Mouse (Mus musculus): ENCODE data around the gene Sfmbt1. TPM values are rescaled to one million over a fixed set of nuclear protein-coding genes. Genes with fewer than 3 reads are reported as not detected.

Gene Sfmbt1
- polyA plus RNA-seq, 1 experiment from 2014 or later: 12.5 TPM

GRCm38 (mm10) chr14:30695609-30696008 is 19.0 kb upstream of the Sfmbt1 start:
- Histone ChIP-seq H3K36me3 (replicated peaks) (no peaks in the 10 kb centered on the region), H3K9me3 (replicated peaks) (no peaks in the 10 kb centered on the region), H3K9ac (no peak overlapping the region), H3K4me1 (replicated peaks) (0 out of 2 replicates have a peak, but pooled peaks cover 12% of the 10 kb centered on the region), H3K27ac (replicated peaks) (no peak overlapping the region), H3K27me3 (no peaks in the 10 kb centered on the region), H3K4me2 (no peak overlapping the region), H3K4me3 (replicated peaks) (no peak overlapping the region)
- WGBS (ENCODE audit: insufficient replicate concordance): 52% methylated on average over 4 of the region's 4 CpGs
- ATAC-seq (ENCODE audit: insufficient read depth): no peak

GRCm38 (mm10) chr14:30697407-30698052 is 17.1 kb upstream of the Sfmbt1 start:
- Histone ChIP-seq H3K4me2 (no peak overlapping the region), H3K27ac (replicated peaks) (no peak overlapping the region), H3K27me3 (no peaks in the 10 kb centered on the region), H3K9ac (no peak overlapping the region), H3K4me3 (replicated peaks) (no peak overlapping the region), H3K36me3 (replicated peaks) (no peaks in the 10 kb centered on the region), H3K9me3 (replicated peaks) (no peaks in the 10 kb centered on the region), H3K4me1 (replicated peaks) (0 out of 2 replicates have a peak, but pooled peaks cover 8% of the 10 kb centered on the region)
- no peak for ATAC-seq (ENCODE audit: insufficient read depth)
- WGBS (ENCODE audit: insufficient replicate concordance): 77% methylated on average over 15 of the region's 15 CpGs

- Histone ChIP-seq H3K4me2 (no peak overlapping the region), H3K4me1 (replicated peaks) (peaks cover 16% of the 10 kb centered on the region), H3K27me3 (no peaks in the 10 kb centered on the region), H3K27ac (replicated peaks) (no peak overlapping the region), H3K9me3 (replicated peaks) (no peaks in the 10 kb centered on the region), H3K4me3 (replicated peaks) (no peak overlapping the region), H3K36me3 (replicated peaks) (no peaks in the 10 kb centered on the region), H3K9ac (no peak overlapping the region)
- ATAC-seq (ENCODE audit: insufficient read depth): no peak
- WGBS (ENCODE audit: insufficient replicate concordance): 32% methylated on average over 8 of the region's 8 CpGs
Observed at GRCm38 (mm10) chr14:30699656-30700055, 15.0 kb upstream of the Sfmbt1 start.

- ATAC-seq (ENCODE audit: insufficient read depth): no peak
- Histone ChIP-seq H3K4me1 (replicated peaks) (peaks cover 20% of the 10 kb centered on the region), H3K9ac (no peak overlapping the region), H3K36me3 (replicated peaks) (no peaks in the 10 kb centered on the region), H3K4me2 (no peak overlapping the region), H3K27me3 (no peaks in the 10 kb centered on the region), H3K4me3 (replicated peaks) (no peak overlapping the region), H3K9me3 (replicated peaks) (no peaks in the 10 kb centered on the region), H3K27ac (replicated peaks) (peak overlapping the region; percentile 29; the same call in 1 of the 2 replicates)
- WGBS (ENCODE audit: insufficient replicate concordance): 48% methylated on average over 5 of the region's 5 CpGs
Observed at GRCm38 (mm10) chr14:30702512-30702911, 12.1 kb upstream of the Sfmbt1 start.

- peaks cover 20% of the 10 kb centered on the region for H3K4me1 ChIP-seq (replicated peaks)
- H3K4me3 ChIP-seq (replicated peaks): no peak overlapping the region
- no peak for ATAC-seq (ENCODE audit: insufficient read depth)
- no peaks in the 10 kb centered on the region for H3K9me3 ChIP-seq (replicated peaks)
- no peaks in the 10 kb centered on the region for H3K27me3 ChIP-seq
- H3K27ac ChIP-seq (replicated peaks): peak overlapping the region; percentile 41; the same call in 1 of the 2 replicates
- H3K4me2 ChIP-seq: no peak overlapping the region
- no peaks in the 10 kb centered on the region for H3K36me3 ChIP-seq (replicated peaks)
- 57% methylated on average over 5 of the region's 5 CpGs for WGBS (ENCODE audit: insufficient replicate concordance)
- no peak overlapping the region for H3K9ac ChIP-seq
Observed at GRCm38 (mm10) chr14:30703079-30703478, 11.6 kb upstream of the Sfmbt1 start.

GRCm38 (mm10) chr14:30704098-30704855 is 10.4 kb upstream of the Sfmbt1 start:
- Histone ChIP-seq H3K4me2 (peak overlapping the region; percentile 25; the same call in 1 of the 2 replicates), H3K36me3 (replicated peaks) (no peaks in the 10 kb centered on the region), H3K4me1 (replicated peaks) (peaks cover 20% of the 10 kb centered on the region), H3K4me3 (replicated peaks) (no peak overlapping the region), H3K27me3 (no peaks in the 10 kb centered on the region), H3K27ac (replicated peaks) (peak overlapping the region; percentile 81), H3K9me3 (replicated peaks) (no peaks in the 10 kb centered on the region), H3K9ac (no peak overlapping the region)
- 26% methylated on average over 8 of the region's 8 CpGs for WGBS (ENCODE audit: insufficient replicate concordance)
- peak; percentile 78 for ATAC-seq (ENCODE audit: insufficient read depth)

- no peak overlapping the region for H3K4me3 ChIP-seq (replicated peaks)
- H3K4me1 ChIP-seq (replicated peaks): peaks cover 12% of the 10 kb centered on the region
- H3K36me3 ChIP-seq (replicated peaks): no peaks in the 10 kb centered on the region
- H3K4me2 ChIP-seq: no peak overlapping the region
- WGBS (ENCODE audit: insufficient replicate concordance): 76% methylated on average over 2 of the region's 2 CpGs
- H3K27ac ChIP-seq (replicated peaks): no peak overlapping the region
- no peaks in the 10 kb centered on the region for H3K9me3 ChIP-seq (replicated peaks)
- no peak overlapping the region for H3K9ac ChIP-seq
- no peak for ATAC-seq (ENCODE audit: insufficient read depth)
- peaks cover 15% of the 10 kb centered on the region for H3K27me3 ChIP-seq
Observed at GRCm38 (mm10) chr14:30711892-30712291, 2.8 kb upstream of the Sfmbt1 start.

GRCm38 (mm10) chr14:30713769-30714168 is 880 bp upstream of the Sfmbt1 start:
- peaks cover 25% of the 10 kb centered on the region for H3K4me1 ChIP-seq (replicated peaks)
- no peak overlapping the region for H3K4me2 ChIP-seq
- WGBS (ENCODE audit: insufficient replicate concordance): 27% methylated on average over 1 of the region's 1 CpGs
- no peak for ATAC-seq (ENCODE audit: insufficient read depth)
- H3K9me3 ChIP-seq (replicated peaks): no peaks in the 10 kb centered on the region
- peaks cover 15% of the 10 kb centered on the region for H3K27me3 ChIP-seq
- H3K9ac ChIP-seq: no peak overlapping the region
- H3K27ac ChIP-seq (replicated peaks): no peak overlapping the region
- no peak overlapping the region for H3K4me3 ChIP-seq (replicated peaks)
- H3K36me3 ChIP-seq (replicated peaks): no peaks in the 10 kb centered on the region

- no peaks in the 10 kb centered on the region for H3K9me3 ChIP-seq (replicated peaks)
- WGBS (ENCODE audit: insufficient replicate concordance): under 1% methylated on average over 66 of the region's 68 CpGs
- H3K4me2 ChIP-seq: peak overlapping the region; percentile 99
- peak; percentile 72 for ATAC-seq (ENCODE audit: insufficient read depth)
- peak overlapping the region; percentile 71 for H3K9ac ChIP-seq
- H3K4me1 ChIP-seq (replicated peaks): peaks cover 33% of the 10 kb centered on the region
- peak overlapping the region; percentile 91 for H3K4me3 ChIP-seq (replicated peaks)
- H3K27ac ChIP-seq (replicated peaks): peak overlapping the region; percentile 89
- peaks cover 15% of the 10 kb centered on the region for H3K27me3 ChIP-seq
- H3K36me3 ChIP-seq (replicated peaks): no peaks in the 10 kb centered on the region
Observed at GRCm38 (mm10) chr14:30715618-30716050, 985 bp downstream of the Sfmbt1 start.

GRCm38 (mm10) chr14:30716051-30716952 is 1.7 kb downstream of the Sfmbt1 start:
- Histone ChIP-seq H3K4me2 (peak overlapping the region; percentile 99), H3K4me3 (replicated peaks) (peak overlapping the region; percentile 91), H3K27ac (replicated peaks) (peak overlapping the region; percentile 89), H3K36me3 (replicated peaks) (no peaks in the 10 kb centered on the region), H3K9me3 (replicated peaks) (no peaks in the 10 kb centered on the region), H3K27me3 (peaks cover 15% of the 10 kb centered on the region), H3K9ac (peak overlapping the region; percentile 71), H3K4me1 (replicated peaks) (peaks cover 33% of the 10 kb centered on the region)
- 1% methylated on average over 97 of the region's 106 CpGs for WGBS (ENCODE audit: insufficient replicate concordance)
- peak; percentile 69 for ATAC-seq (ENCODE audit: insufficient read depth)

Measured in liver, embryonic 15.5 days (tissue).